Mouse (Mus musculus): Measurements from ENCODE around the gene Pknox1.

DNA sequence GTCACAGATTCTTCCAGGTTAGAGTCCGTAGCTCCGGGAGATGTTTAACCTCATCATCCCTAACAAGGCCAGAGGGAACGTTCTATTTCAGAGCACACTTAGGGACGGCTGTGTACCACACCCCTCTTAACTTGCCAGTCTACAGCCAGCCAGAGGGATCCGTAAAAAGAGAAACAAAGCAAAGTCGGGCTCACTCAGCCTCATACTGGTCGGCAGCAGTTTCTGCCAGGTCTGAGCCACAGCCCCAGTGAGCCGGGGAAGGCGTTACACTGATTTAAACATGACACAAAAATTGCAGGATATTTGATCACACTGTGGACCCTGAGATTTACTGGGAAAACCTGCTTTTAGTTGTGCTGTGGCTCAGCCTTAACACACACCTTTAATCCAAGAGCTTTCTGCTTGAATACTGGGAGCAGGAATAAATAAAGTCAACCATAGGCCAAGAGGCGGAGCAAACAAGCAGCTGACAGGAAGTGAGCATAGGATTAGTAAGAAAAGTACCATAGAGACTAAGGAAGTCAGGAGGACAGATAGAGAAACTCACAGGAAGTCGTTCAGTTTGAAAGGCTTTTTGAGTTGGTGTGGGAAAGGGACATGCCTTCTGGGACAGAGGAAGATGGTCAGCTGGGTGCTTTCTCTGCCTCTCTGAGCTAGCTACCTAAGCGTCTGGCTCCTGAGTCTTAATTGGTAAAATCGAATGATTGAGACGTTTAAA is 32.9 kb upstream of the Pknox1 start:
- TF ChIP-seq TAL1 (IDR thresholded peaks at IDR 0.05; ENCODE audit: low read length), result no peak
- no peak for TF ChIP-seq GATA1 (IDR thresholded peaks at IDR 0.05; ENCODE audit: low read length)

Data from erythroblast, embryonic 14.5 days (primary cell).